Mouse (Mus musculus) kidney, embryonic 16.5 days (tissue): ENCODE measurements around the gene Gm6525. TPM values are rescaled to one million over a fixed set of nuclear protein-coding genes. Genes with fewer than 3 reads are reported as not detected.

Experiments used
- ATAC-seq: fragments of 200-750 bp; cut with Nextera tagmentation; 2 replicates; pipeline ENCODE4 v1.8.0; 2017; ENCODE audit warnings: moderate TSS enrichment; ENCODE audit not compliant: low FRiP score, low TSS enrichment
- H3K27ac ChIP-seq: fragments of 300-500 bp; sonication (generic); 2 replicates; pipeline ENCODE4 v1.5.1; 2014; ENCODE audit warnings: low read length
- H3K27me3 ChIP-seq: fragments of 300-500 bp; sonication (generic); 2 replicates; pipeline ENCODE4 v1.6.1; 2014; ENCODE audit warnings: low read length, control low read depth, mixed read lengths; ENCODE audit not compliant: insufficient read depth
- H3K36me3 ChIP-seq: fragments of 300-500 bp; sonication (generic); 2 replicates; pipeline ENCODE4 v1.6.1; 2014; ENCODE audit warnings: low read length, control low read depth, mixed read lengths; ENCODE audit not compliant: insufficient read depth
- H3K4me1 ChIP-seq: fragments of 300-500 bp; sonication (generic); 2 replicates; pipeline ENCODE4 v1.6.1; 2014; ENCODE audit warnings: low read length, control low read depth, mixed read lengths; ENCODE audit not compliant: insufficient read depth
- H3K4me2 ChIP-seq: fragments of 300-500 bp; sonication (generic); replicated peaks from 2 replicates; pipeline ENCODE4 v1.6.1; 2014; ENCODE audit warnings: low read depth, low read length
- H3K4me3 ChIP-seq: fragments of 300-500 bp; sonication (generic); 2 replicates; pipeline ENCODE4 v1.5.1; 2014; ENCODE audit warnings: mild to moderate bottlenecking, low read length
- H3K9ac ChIP-seq: fragments of 300-500 bp; sonication (generic); replicated peaks from 2 replicates; pipeline ENCODE4 v1.6.1; 2014; ENCODE audit warnings: low read length
- H3K9me3 ChIP-seq: fragments of 300-500 bp; sonication (generic); 2 replicates; pipeline ENCODE4 v1.6.1; 2016; ENCODE audit warnings: low read length, control low read depth
- WGBS: fragments of 180-500 bp; shearing (Covaris S2); extraction: QIAGEN DNeasy Blood & Tissue Kit; methylation state at CpG from one replicate; pipeline ENCODE4 v1.1.7; 2014; 5-methylcytosine and 5-hydroxymethylcytosine counted together
- polyA plus RNA-seq: library from polyadenylated mRNA; unstranded; fragments of >200 nt; fragmentation: Nextera tagmentation; extraction: Ambion mirVana; gene quantifications from 2 replicates; pipeline ENCODE4 v1.2.1, GENCODE M21; 2015

Gm6525 gene
- polyA plus RNA-seq, 1 experiment from 2014 or later, result 0.77 TPM

- no peaks in the 10 kb centered on the region for H3K36me3 ChIP-seq
- H3K9me3 ChIP-seq, result no peaks in the 10 kb centered on the region
- peak; percentile 89 for ATAC-seq
- H3K27me3 ChIP-seq, result no peaks in the 10 kb centered on the region
- peaks cover 26% of the 10 kb centered on the region for H3K4me1 ChIP-seq
- peak overlapping the region; percentile 47 for H3K4me3 ChIP-seq
- H3K9ac ChIP-seq, result no peak overlapping the region; the same call in 1 of the 2 replicates
- peak overlapping the region; percentile 64 for H3K4me2 ChIP-seq
- 15% methylated on average over 10 of the region's 10 CpGs for WGBS
- H3K27ac ChIP-seq, result peak overlapping the region; percentile 16; the same call in 1 of the 2 replicates
Observed at GRCm38 (mm10) chr3:84189629-84190173, 15.8 kb downstream of the Gm6525 start.

DNA sequence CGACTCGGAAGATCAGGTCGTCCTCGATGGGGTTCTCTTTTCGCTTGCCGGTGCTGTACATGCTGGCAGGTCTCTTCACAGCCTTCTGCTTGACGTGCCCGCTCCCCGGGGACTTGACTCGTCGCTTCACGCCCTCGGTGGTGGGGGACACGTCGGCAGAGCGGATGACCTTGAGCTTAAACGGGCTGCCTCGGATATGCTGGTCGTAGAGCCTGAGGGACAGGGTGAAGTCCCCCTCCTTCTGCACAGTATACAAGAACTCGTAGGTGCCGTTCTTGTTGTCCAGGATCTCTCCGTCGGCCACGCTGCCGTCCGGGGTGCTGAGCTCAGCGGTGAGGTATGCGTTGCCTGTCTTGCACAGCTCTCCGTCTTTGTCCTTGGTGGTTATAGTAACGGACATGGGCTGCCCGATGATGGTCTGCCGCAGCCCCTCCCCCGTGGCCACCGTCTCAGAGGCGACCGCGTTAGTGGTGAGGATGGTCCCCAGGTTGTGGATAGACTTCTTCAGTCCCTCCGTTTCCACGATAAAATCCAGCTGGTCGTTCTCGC lies 16.7 kb downstream of the Gm6525 start:
- Histone ChIP-seq H3K27me3 (no peaks in the 10 kb centered on the region), H3K9ac (peak overlapping the region; percentile 51), H3K9me3 (no peaks in the 10 kb centered on the region), H3K27ac (peak overlapping the region; percentile 48), H3K4me3 (peak overlapping the region; percentile 47), H3K4me2 (peak overlapping the region; percentile 64), H3K36me3 (no peaks in the 10 kb centered on the region), H3K4me1 (peaks cover 26% of the 10 kb centered on the region)
- ATAC-seq, result peak; percentile 47
- 7% methylated on average over 41 of the region's 41 CpGs for WGBS

DNA sequence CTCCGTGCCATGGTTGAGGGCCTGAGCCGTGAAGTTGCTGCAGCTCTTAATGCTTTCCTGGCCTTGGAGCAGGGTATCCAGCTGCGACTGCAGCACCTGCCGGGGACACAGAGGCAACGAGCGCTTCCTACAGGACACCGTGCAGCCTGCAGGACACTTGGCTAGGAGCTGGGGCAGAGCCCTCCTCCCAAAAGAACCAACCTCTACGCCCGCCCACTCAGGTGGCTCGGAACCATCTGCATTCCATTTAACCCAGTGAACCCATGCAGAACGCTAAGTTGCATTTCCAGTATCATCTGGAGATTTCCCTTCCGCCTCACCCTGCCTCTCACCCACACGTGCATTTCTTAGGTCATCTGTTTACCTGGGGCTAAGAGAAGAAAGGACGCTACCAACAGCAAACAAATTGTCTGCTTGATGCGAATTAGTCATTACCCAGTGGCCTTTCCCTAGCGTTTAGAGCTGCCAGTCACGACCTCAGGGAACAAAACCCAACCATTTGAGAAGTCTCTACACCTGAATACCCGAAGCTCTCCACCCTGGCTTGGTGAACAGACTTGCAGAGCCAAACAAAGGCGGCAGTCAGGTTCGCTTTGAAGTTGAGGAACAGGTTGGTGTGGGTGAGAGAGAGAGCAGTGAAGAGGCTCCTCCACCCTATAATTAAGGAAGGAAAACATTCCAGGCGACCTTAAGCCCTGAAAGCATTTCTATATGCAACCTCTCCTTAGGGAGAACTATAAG lies 17.4 kb downstream of the Gm6525 start:
- peak overlapping the region; percentile 64 for H3K4me2 ChIP-seq
- peaks cover 26% of the 10 kb centered on the region for H3K4me1 ChIP-seq
- H3K27me3 ChIP-seq, result no peaks in the 10 kb centered on the region
- H3K9ac ChIP-seq, result peak overlapping the region; percentile 51
- no peaks in the 10 kb centered on the region for H3K9me3 ChIP-seq
- no peaks in the 10 kb centered on the region for H3K36me3 ChIP-seq
- ATAC-seq, result peak; percentile 52
- WGBS, result 41% methylated on average over 21 of the region's 21 CpGs
- peak overlapping the region; percentile 48 for H3K27ac ChIP-seq
- peak overlapping the region; percentile 47 for H3K4me3 ChIP-seq

- no peak overlapping the region for H3K4me2 ChIP-seq
- H3K9ac ChIP-seq, result no peak overlapping the region
- H3K4me1 ChIP-seq, result peaks cover 24% of the 10 kb centered on the region
- H3K27ac ChIP-seq, result no peak overlapping the region
- H3K9me3 ChIP-seq, result no peaks in the 10 kb centered on the region
- no peaks in the 10 kb centered on the region for H3K36me3 ChIP-seq
- ATAC-seq, result no peak
- H3K4me3 ChIP-seq, result no peak overlapping the region
- WGBS, result 60% methylated on average over 4 of the region's 4 CpGs
- no peaks in the 10 kb centered on the region for H3K27me3 ChIP-seq
Observed at GRCm38 (mm10) chr3:84193881-84194280, 20.0 kb downstream of the Gm6525 start.

DNA sequence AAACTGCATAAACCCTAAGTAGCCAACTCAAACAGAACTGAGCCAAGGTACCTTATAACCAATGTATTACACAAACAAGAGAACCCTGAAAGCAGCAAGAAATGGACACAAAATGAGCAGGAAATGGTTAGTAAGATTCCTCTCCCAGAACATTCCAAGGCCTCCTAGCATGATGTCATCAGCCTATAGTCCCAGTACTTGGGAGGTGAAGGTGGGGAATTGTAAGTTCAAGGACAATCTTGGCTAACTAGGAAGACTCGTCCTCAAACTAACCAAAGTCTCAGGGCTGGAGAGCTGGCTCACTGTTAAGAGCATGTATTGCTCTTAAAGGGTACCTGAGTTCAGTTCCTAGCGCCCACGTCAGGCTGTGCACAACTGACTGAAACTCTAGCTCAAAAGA lies 24.3 kb downstream of the Gm6525 start:
- WGBS, result 94% methylated on average over 3 of the region's 3 CpGs
- Histone ChIP-seq H3K9ac (no peak overlapping the region), H3K4me2 (no peak overlapping the region), H3K27ac (no peak overlapping the region), H3K4me3 (no peak overlapping the region), H3K36me3 (no peaks in the 10 kb centered on the region), H3K4me1 (peaks cover 11% of the 10 kb centered on the region; the same call in 1 of the 2 replicates), H3K27me3 (no peaks in the 10 kb centered on the region), H3K9me3 (no peaks in the 10 kb centered on the region)
- ATAC-seq, result no peak

- Histone ChIP-seq H3K27me3 (no peaks in the 10 kb centered on the region), H3K4me2 (no peak overlapping the region), H3K9me3 (no peaks in the 10 kb centered on the region), H3K4me1 (peaks cover 11% of the 10 kb centered on the region; the same call in 1 of the 2 replicates), H3K27ac (no peak overlapping the region), H3K36me3 (no peaks in the 10 kb centered on the region), H3K4me3 (no peak overlapping the region), H3K9ac (no peak overlapping the region)
- WGBS, result 93% methylated on average over 9 of the region's 9 CpGs
- ATAC-seq, result no peak
Observed at GRCm38 (mm10) chr3:84199516-84199915, 25.6 kb downstream of the Gm6525 start.

GRCm38 (mm10) chr3:84200559-84201420 lies 26.9 kb downstream of the Gm6525 start:
- peak; percentile 49; the same call in 1 of the 2 replicates for ATAC-seq
- H3K27ac ChIP-seq, result peak overlapping the region; percentile 21; the same call in 1 of the 2 replicates
- no peaks in the 10 kb centered on the region for H3K9me3 ChIP-seq

GRCm38 (mm10) chr3:84204640-84205039 lies 30.7 kb downstream of the Gm6525 start:
- Histone ChIP-seq H3K9me3 (no peaks in the 10 kb centered on the region), H3K27ac (no peak overlapping the region), H3K36me3 (0 out of 2 replicates have a peak, but pooled peaks cover 8% of the 10 kb centered on the region), H3K4me3 (no peak overlapping the region), H3K4me1 (peaks cover 11% of the 10 kb centered on the region; the same call in 1 of the 2 replicates), H3K9ac (no peak overlapping the region), H3K4me2 (no peak overlapping the region), H3K27me3 (no peaks in the 10 kb centered on the region)
- no peak for ATAC-seq
- WGBS, result 80% methylated on average over 5 of the region's 5 CpGs

More at GRCm38 (mm10) chr3:84200559-84201420, 26.9 kb downstream of the Gm6525 start:
- 43% methylated on average over 13 of the region's 13 CpGs for WGBS
- H3K36me3 ChIP-seq, result no peaks in the 10 kb centered on the region
- H3K4me3 ChIP-seq, result no peak overlapping the region
- H3K4me2 ChIP-seq, result no peak overlapping the region
- peaks cover 11% of the 10 kb centered on the region; the same call in 1 of the 2 replicates for H3K4me1 ChIP-seq
- no peak overlapping the region for H3K9ac ChIP-seq
- H3K27me3 ChIP-seq, result no peaks in the 10 kb centered on the region

DNA sequence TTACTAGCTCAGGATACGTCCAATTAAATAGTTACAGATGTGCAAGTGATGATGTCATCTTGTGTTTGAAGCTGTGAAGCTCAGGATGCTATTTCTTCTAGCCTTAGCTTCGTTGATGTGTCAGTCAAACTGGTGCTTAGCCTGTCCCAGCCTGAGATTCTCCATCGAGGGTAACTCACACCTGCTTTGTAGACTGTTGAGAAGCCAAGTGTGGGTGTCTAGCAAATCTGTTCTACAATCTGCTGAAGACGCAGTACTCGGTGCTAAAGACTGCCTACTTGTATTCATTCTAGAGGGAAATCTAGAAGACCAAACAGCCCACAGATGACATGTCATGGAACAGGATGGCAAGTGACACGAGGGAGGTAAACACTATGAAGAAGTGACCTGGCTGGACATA lies 31.7 kb downstream of the Gm6525 start:
- Histone ChIP-seq H3K4me2 (no peak overlapping the region), H3K27me3 (no peaks in the 10 kb centered on the region), H3K36me3 (0 out of 2 replicates have a peak, but pooled peaks cover 8% of the 10 kb centered on the region), H3K27ac (no peak overlapping the region), H3K4me3 (no peak overlapping the region), H3K4me1 (peaks cover 7% of the 10 kb centered on the region; the same call in 1 of the 2 replicates), H3K9me3 (no peaks in the 10 kb centered on the region), H3K9ac (no peak overlapping the region)
- WGBS, result 86% methylated on average over 6 of the region's 6 CpGs
- no peak for ATAC-seq
